Mouse (Mus musculus) gastrocnemius, postnatal 25 days (tissue): Measurements from ENCODE around the gene Klhdc1. TPM values are rescaled to one million over a fixed set of nuclear protein-coding genes. Genes with fewer than 3 reads are reported as not detected.

Source experiments
- DNase-seq: peaks from one replicate; pipeline ENCODE4 v3.0.0; 2022
- total RNA-seq, 2 experiments: library from RNA; stranded (reverse); gene quantifications; 1 replicate in 1 of 2; 2 replicates in 1 of 2; pipeline ENCODE4 v1.2.3; 2021

Gene Klhdc1
- total RNA-seq, 2 experiments from 2014 or later: 15.2 to 18.1 TPM

- DNase-seq: peak; percentile 88
Measured at GRCm38 (mm10) chr12:69227776-69228466, 13.1 kb upstream of the Klhdc1 start, which contains the start of gene Pole2. TSS of gene Pole2 (minus strand) at chr12:69228195.

DNA sequence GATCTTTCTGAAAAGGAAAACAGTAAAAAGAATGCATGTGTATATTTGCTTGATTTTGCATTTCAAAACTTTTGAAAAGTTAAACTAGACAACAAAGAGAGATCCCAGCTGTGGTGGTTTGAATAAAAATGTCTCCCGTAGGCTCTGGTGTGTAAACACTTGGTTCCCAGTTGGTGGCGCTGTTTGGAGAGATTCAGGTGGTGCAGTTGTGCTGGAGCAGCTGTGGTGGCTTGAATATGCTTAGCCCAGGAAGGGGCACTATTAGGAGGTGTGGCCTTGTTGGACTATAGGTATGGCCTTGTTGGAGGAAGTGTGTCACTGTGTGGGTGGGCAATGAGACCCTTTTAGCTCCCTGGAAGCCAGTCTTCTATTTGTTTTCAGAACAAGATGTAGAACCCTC, 11.7 kb upstream of the Klhdc1 start:
- no peak for DNase-seq

DNA sequence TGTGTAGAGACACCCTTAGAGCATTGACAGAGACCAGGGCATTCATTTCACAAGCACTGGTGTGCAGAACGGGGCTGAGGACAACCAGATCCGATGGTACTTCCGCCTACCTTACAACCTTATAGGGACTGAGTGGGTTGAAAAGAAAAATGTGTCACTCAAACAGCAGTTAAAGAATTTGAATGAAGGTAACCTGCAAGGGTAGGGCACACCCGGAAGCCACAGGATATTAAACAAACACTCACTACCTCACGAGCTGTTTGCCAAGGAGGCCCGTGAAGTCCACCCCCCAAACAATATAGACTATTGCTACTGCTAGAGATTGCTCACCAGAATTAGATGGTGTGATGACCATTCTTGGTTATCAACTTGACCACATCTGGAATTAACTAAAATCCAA, 5.2 kb upstream of the Klhdc1 start:
- DNase-seq: no peak

GRCm38 (mm10) chr12:69238284-69238683, 2.7 kb upstream of the Klhdc1 start:
- no peak for DNase-seq

DNA sequence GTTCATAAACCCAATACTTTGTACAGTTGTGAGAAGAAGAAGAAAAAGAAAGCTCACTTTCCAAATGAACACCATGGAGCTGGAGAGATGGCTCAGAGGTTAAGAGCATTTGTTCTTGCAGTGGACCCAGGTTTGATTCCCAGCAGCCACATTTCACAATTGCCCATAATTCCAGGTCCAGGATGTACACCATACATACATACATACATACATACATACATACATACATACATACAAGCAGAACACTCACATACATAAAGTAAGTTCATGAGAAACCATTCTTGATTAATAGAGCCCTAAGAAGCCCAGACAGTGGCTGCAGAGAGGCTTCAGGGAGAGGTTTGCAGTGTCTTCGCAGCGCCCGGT, 412 bp downstream of the Klhdc1 start:
- no peak for DNase-seq

DNA sequence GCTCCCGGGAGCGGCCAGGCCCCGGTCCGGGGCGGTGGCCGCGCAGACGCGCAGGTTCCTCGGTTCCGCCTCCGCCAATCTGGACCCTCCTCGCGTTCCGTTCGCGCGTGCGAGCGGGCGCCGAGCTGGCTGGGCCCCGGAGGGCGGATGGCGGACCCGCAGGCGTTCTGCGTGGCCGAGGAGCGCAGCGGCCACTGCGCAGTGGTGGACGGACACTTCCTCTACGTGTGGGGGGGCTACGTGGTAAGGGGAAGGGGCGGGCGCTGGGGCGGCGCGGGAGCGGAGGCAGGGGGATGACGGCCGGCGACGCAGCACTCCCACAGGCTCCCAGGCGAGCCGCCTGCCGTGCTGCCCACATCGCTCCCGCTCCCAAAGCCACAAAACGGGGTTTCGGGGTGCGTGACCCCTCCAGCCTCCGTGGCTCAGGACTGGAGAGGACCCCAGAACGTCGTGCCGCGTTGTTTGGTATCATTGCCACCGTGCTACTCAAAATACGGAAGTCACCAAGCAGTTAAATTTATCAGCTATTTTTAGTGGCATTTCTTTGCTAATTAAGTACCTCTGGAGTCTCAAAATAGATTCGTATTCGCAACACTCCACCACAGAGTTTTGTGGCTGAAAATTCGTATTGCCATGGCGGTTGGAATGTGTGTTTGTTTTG, 925 bp downstream of the Klhdc1 start:
- peak; percentile 75 for DNase-seq

- no peak for DNase-seq
Measured at GRCm38 (mm10) chr12:69249766-69250165, 8.8 kb downstream of the Klhdc1 start.

GRCm38 (mm10) chr12:69250756-69251155, 9.8 kb downstream of the Klhdc1 start:
- no peak for DNase-seq

DNA sequence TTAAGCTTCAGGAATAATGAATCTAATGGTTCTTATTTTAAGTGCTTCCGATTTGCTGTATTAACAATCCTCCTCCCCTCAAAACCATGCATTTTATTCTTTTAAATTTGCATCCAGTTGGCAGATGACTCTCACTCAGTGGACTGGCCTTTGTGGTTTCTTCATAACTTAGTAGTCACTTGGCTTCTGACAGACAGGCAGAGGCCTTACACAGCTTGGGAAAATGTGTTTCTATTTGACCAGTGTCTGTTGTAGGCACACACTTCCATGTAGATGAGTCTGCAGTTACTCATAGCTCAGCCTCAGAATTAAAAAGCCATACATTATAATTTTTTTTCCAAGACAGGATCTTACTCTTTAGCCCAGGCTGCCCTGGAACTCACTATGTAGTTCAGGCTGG, 12.8 kb downstream of the Klhdc1 start:
- no peak for DNase-seq

DNA sequence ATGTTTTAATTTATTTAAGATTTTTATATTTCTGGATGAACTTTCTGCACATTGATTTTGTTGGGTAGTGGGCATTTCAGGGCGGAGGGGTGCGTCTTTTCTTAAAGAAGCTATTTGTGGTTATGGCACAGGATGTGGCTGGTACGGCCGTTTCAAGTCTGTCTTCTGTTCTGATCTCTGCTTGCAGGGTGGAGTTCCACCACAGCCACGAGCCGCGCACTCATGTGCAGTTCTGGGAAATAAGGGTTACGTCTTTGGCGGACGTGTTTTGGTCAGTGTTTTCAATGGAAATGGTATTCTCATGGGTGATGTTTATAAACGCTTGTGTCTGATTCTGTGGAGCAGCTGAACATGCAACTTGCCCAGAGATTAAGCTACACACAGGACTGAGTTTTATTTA, 16.9 kb downstream of the Klhdc1 start:
- DNase-seq: no peak

- DNase-seq: no peak
Measured at GRCm38 (mm10) chr12:69262251-69262650, 21.3 kb downstream of the Klhdc1 start.

- DNase-seq: no peak
Measured at GRCm38 (mm10) chr12:69265031-69265430, 24.1 kb downstream of the Klhdc1 start.

- no peak for DNase-seq
Measured at GRCm38 (mm10) chr12:69267956-69268632, 27.1 kb downstream of the Klhdc1 start.

- DNase-seq: no peak
Measured at GRCm38 (mm10) chr12:69268956-69269355, 28.0 kb downstream of the Klhdc1 start.

DNA sequence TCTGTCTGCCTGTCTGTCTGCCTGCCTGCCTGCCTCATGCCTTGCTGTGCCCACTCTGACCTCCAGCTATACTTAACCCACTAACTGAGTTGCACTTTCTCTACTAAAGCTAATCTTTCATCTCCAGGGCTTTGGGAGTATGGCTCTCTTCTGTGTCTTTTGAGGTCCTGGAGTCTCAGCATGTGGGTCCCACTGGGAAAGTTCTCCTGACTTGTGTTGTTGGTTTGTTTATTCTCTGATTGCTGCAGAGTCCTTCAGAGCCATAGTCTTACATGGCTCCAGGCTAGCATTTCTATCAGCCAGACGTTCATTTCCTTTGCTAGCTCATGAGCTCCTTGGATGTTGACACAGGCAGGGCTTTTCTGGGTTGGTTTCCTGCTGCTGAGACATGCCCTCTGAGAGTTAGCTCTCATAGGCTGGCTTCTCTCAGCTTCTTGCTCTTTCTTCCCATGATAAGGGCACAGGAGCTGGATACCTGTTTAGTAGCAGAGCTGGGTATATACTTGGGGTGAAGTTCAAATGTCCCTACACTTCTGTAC, 39.0 kb downstream of the Klhdc1 start:
- DNase-seq: no peak

DNA sequence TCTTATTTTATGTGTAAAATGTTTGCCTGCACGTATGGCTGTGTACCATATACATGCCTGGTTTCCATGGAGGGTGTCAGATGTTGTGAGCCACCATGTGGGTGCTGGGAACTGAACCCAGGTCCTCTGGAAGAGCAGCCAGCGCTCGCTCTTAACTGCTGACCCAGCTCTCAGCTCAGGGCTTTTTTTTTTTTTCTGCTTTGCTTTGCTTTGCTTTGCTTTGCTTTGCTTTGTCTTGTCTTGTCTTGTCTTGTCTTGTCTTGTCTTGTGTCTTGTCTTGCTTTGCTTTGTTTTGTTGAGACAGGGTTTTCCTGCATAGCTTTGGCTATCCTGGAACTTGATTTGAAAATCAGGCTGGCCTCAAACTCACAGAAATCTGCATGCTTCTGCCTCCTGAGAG, 39.9 kb downstream of the Klhdc1 start:
- no peak for DNase-seq

GRCm38 (mm10) chr12:69283146-69283545, 42.2 kb downstream of the Klhdc1 start:
- no peak for DNase-seq

DNA sequence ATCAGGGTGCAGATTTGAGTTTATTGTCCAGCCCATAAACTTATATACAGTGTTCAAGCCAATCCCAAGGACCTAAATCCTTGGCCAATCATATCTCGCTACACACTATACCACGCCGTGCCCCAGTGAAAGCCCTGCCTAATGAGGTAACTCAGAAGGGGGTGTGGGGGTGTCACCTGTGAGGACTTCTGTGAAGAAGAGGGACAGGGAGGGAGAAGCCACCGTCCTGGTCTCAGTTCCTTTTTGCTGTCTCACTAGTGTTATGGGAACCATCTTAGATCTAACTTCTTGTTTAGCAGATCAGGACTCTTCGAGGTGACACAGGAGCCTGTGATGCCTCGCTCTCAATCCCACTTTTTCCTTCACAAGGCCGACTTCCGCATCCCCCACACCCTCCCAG, 46.6 kb downstream of the Klhdc1 start:
- DNase-seq: no peak

DNA sequence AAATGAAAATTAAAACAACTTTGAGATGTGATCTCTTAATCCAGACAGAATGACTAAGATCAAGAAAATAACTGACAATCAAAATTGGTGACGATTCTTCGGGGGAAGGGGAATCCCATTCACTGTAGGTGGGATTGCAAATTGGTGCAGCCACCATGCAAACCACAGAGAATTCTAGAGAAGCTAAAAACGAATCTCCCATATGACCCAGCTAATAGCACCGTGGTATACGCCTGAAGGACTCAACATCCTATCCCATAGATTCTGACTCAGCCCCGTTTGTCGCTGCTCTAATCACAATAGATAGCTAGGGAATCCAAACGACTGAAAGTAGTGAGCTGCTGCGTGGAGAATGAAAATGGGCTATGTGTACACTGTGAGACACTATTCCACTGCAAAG, 47.7 kb downstream of the Klhdc1 start:
- DNase-seq: no peak

GRCm38 (mm10) chr12:69292401-69292800, 51.4 kb downstream of the Klhdc1 start:
- peak; percentile 49 for DNase-seq

DNA sequence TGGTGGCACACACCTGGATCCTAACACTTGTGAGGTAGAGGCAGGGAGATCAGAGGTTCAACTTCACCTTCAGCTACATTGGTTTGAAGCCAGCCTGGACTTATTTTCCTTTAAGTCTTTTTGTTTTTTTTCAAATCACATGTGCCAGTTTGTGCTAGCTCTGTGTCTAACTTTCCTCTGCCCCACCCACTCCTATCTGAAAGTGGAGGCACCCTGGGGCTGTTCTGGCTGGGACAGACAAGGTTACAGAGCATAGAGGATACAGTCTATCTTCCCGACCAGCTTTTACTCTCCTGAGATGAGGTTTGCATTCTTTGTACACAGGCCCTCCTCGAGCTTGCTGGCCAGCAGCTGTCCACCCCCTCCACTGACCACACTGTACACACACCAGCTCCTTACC, 52.8 kb downstream of the Klhdc1 start:
- DNase-seq: no peak

- no peak for DNase-seq
Measured at GRCm38 (mm10) chr12:69294936-69295335, 54.0 kb downstream of the Klhdc1 start.

DNA sequence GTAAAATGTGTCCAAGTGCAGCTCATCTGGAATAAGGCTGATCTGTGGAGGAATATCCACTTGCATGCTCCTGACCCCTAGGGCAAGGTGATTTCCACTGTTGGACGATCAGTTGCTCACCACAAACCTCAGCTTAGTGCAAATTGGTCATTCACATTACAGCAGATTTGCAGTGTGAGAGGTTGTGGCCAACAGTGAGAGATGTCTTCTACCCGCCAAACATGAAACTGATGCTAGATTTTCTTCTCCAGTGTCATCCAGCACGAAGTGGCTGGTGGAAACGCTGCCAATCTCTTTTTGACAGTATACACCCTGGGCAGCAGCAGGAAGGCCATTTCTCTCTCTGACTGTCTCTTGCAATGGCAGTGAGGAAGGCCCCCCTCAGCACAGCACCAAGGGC, 54.7 kb downstream of the Klhdc1 start:
- DNase-seq: no peak
